Mouse (Mus musculus) cerebellum, adult 2 months (tissue): ENCODE measurements around the gene Sprtn. TPM values are rescaled to one million over a fixed set of nuclear protein-coding genes. Genes with fewer than 3 reads are reported as not detected.

Experiments used
- DNase-seq, 2 experiments: peaks; one replicate each; pipeline ENCODE4 v3.0.0; 2021
- H3K27ac ChIP-seq: fragments of 200-500 bp; 2 replicates; pipeline ENCODE4 v1.5.1; 2012; ENCODE audit warnings: low read length, control low read depth, inconsistent platforms; ENCODE audit not compliant: insufficient read depth
- H3K27me3 ChIP-seq: fragments of 200-500 bp; 2 replicates; pipeline ENCODE4 v1.6.1; 2012; ENCODE audit warnings: inconsistent platforms, mild to moderate bottlenecking, low read length, moderate library complexity; ENCODE audit not compliant: control insufficient read depth, insufficient read depth
- H3K4me1 ChIP-seq: fragments of 200-500 bp; 2 replicates; pipeline ENCODE4 v1.6.1; 2011; ENCODE audit warnings: low read length; ENCODE audit not compliant: control insufficient read depth, insufficient read depth
- H3K4me3 ChIP-seq: fragments of 200-500 bp; replicated peaks from 2 replicates; pipeline ENCODE3; 2011; ENCODE audit warnings: mild to moderate bottlenecking, low read depth, low read length, control low read depth; ENCODE audit not compliant: insufficient read depth
- CTCF ChIP-seq: fragments of 200-500 bp; IDR thresholded peaks from 2 replicates; pipeline ENCODE4 v1.5.1; 2011; ENCODE audit warnings: low read depth, mild to moderate bottlenecking, control low read depth, low read length, moderate library complexity, borderline replicate concordance; ENCODE audit not compliant: insufficient read depth
- POLR2A ChIP-seq: fragments of 200-500 bp; IDR thresholded peaks from 2 replicates; pipeline ENCODE4 v1.6.1; 2011; ENCODE audit warnings: low read length, control low read depth, borderline replicate concordance; ENCODE audit not compliant: insufficient read depth
- WGBS: fragments of 180-500 bp; shearing (Covaris S2); methylation state at CpG from one replicate; pipeline ENCODE4 v1.1.7; 2018; 5-methylcytosine and 5-hydroxymethylcytosine counted together
- polyA plus RNA-seq: library from polyadenylated mRNA; depleted of rRNA; stranded (reverse); fragments of >200 nt; gene quantifications from 2 replicates; pipeline ENCODE4 v1.2.3, GENCODE M21; 2012

The Sprtn gene
- polyA plus RNA-seq, 1 experiment: 19.5 TPM

GRCm38 (mm10) chr8:124925544-124926266 lies 28.0 kb downstream of the Sprtn start:
- 83% methylated on average over 14 of the region's 14 CpGs for WGBS
- Histone ChIP-seq H3K27ac (no peak overlapping the region), H3K4me3 (no peak overlapping the region), H3K4me1 (peaks cover 44% of the 10 kb centered on the region), H3K27me3 (no peaks in the 10 kb centered on the region)
- no peak for DNase-seq
- TF ChIP-seq POLR2A (no peak), CTCF (no peak)

- peaks cover 43% of the 10 kb centered on the region for H3K4me1 ChIP-seq
- H3K4me3 ChIP-seq: no peak overlapping the region
- DNase-seq: no peak
- WGBS: 55% methylated on average over 10 of the region's 10 CpGs
- no peaks in the 10 kb centered on the region for H3K27me3 ChIP-seq
- H3K27ac ChIP-seq: no peak overlapping the region
- TF ChIP-seq POLR2A (no peak), CTCF (no peak)
These were observed 28.7 kb downstream of the Sprtn start for GRCm38 (mm10) chr8:124926351-124926771.

GRCm38 (mm10) chr8:124929006-124929405 lies 31.3 kb downstream of the Sprtn start:
- TF ChIP-seq POLR2A (no peak), CTCF (no peak)
- H3K4me3 ChIP-seq: no peak overlapping the region
- peaks cover 28% of the 10 kb centered on the region for H3K4me1 ChIP-seq
- H3K27ac ChIP-seq: no peak overlapping the region
- no peaks in the 10 kb centered on the region for H3K27me3 ChIP-seq
- 67% methylated on average over 11 of the region's 11 CpGs for WGBS
- DNase-seq: no peak

- no peak for TF ChIP-seq POLR2A
- no peak for TF ChIP-seq CTCF
- Histone ChIP-seq H3K27ac (no peak overlapping the region), H3K27me3 (no peaks in the 10 kb centered on the region), H3K4me3 (no peak overlapping the region), H3K4me1 (peaks cover 23% of the 10 kb centered on the region)
- DNase-seq: no peak
- 46% methylated on average over 13 of the region's 13 CpGs for WGBS
These were observed 32.4 kb downstream of the Sprtn start for GRCm38 (mm10) chr8:124930086-124930485.

GRCm38 (mm10) chr8:124930649-124931048 lies 33.0 kb downstream of the Sprtn start:
- Histone ChIP-seq H3K27ac (no peak overlapping the region), H3K4me3 (no peak overlapping the region), H3K4me1 (peaks cover 23% of the 10 kb centered on the region), H3K27me3 (no peaks in the 10 kb centered on the region)
- no peak for DNase-seq
- TF ChIP-seq CTCF (no peak), POLR2A (no peak)
- WGBS: 66% methylated on average over 4 of the region's 4 CpGs

GRCm38 (mm10) chr8:124932435-124932834 lies 34.7 kb downstream of the Sprtn start:
- Histone ChIP-seq H3K27ac (no peak overlapping the region), H3K4me3 (no peak overlapping the region), H3K27me3 (no peaks in the 10 kb centered on the region), H3K4me1 (peaks cover 20% of the 10 kb centered on the region)
- 44% methylated on average over 3 of the region's 3 CpGs for WGBS
- DNase-seq: no peak
- TF ChIP-seq POLR2A (no peak), CTCF (no peak)

GRCm38 (mm10) chr8:124935116-124935515 lies 37.4 kb downstream of the Sprtn start:
- no peak for TF ChIP-seq CTCF
- no peak for TF ChIP-seq POLR2A
- Histone ChIP-seq H3K4me1 (peaks cover 10% of the 10 kb centered on the region), H3K4me3 (no peak overlapping the region), H3K27ac (no peak overlapping the region), H3K27me3 (no peaks in the 10 kb centered on the region)
- DNase-seq: no peak
- WGBS: 51% methylated on average over 5 of the region's 5 CpGs

- H3K4me1 ChIP-seq: peaks cover 8% of the 10 kb centered on the region
- TF ChIP-seq POLR2A (no peak), CTCF (no peak)
- H3K4me3 ChIP-seq: no peak overlapping the region
- no peaks in the 10 kb centered on the region for H3K27me3 ChIP-seq
- no peak for DNase-seq
- H3K27ac ChIP-seq: no peak overlapping the region
- 94% methylated on average over 10 of the region's 10 CpGs for WGBS
These were observed 39.0 kb downstream of the Sprtn start for GRCm38 (mm10) chr8:124936699-124937098.
